ENCODE assay signal across 13 mouse cellular contexts in genomic region chr11:84827492-84827891, GRCm38 (mm10). TPM values are rescaled to one million over a fixed set of nuclear protein-coding genes. Genes with fewer than 3 reads are reported as not detected.
DNase-seq lines count a peak whose midpoint lies in the region; ATAC-seq lines count a peak whose summit lies in the region.
"Had no signal": no experiment of that assay in that cellular context is flagged by ENCODE, and none has a peak within 500 bp of the region (broad histone marks: within the 10 kb centered on the region; RNA-seq: fewer than 3 reads in every experiment).

No protein-coding gene starts in this region.

- no peak overlapping the region for H3K27ac ChIP-seq in kidney, embryonic 14.5 days (ENCODE audit: low read depth, low read length)
- H3K27ac ChIP-seq in embryonic facial prominence, embryonic 13.5 days: no peak overlapping the region
- H3K27ac ChIP-seq in liver, embryonic 12.5 days: peak overlapping the region; percentile 100
- H3K27ac ChIP-seq: midbrain, embryonic 12.5 days had no signal

- no peak overlapping the region for H3K9ac ChIP-seq in kidney, embryonic 14.5 days (ENCODE audit: low read depth, low read length)
- H3K9ac ChIP-seq in embryonic facial prominence, embryonic 13.5 days: 0 out of 2 replicates have a peak overlapping the region, but pooled peaks have one; percentile 32
- H3K9ac ChIP-seq in liver, embryonic 12.5 days: peak overlapping the region; percentile 99
- H3K9ac ChIP-seq: midbrain, embryonic 12.5 days had no signal

- H3K4me2 ChIP-seq in kidney, embryonic 14.5 days (replicated peaks; ENCODE audit: low read depth, low read length): no peak overlapping the region
- peak overlapping the region; percentile 86 for H3K4me2 ChIP-seq in embryonic facial prominence, embryonic 13.5 days
- peak overlapping the region; percentile 99 for H3K4me2 ChIP-seq in liver, embryonic 12.5 days

- no peak overlapping the region for H3K4me3 ChIP-seq in kidney, embryonic 14.5 days (ENCODE audit: low read length)
- no peak overlapping the region for H3K4me3 ChIP-seq in embryonic facial prominence, embryonic 13.5 days
- peak overlapping the region; percentile 98 for H3K4me3 ChIP-seq in liver, embryonic 12.5 days

- peaks cover 13% of the 10 kb centered on the region for H3K36me3 ChIP-seq in kidney, embryonic 14.5 days (ENCODE audit: control insufficient read depth, insufficient read depth, low read length)
- peaks cover 20% of the 10 kb centered on the region for H3K36me3 ChIP-seq in embryonic facial prominence, embryonic 13.5 days
- peaks cover 79% of the 10 kb centered on the region for H3K36me3 ChIP-seq in liver, embryonic 12.5 days

- ATAC-seq in kidney, embryonic 14.5 days (ENCODE audit: low FRiP score, low TSS enrichment): no peak
- no peak for ATAC-seq in embryonic facial prominence, embryonic 13.5 days (ENCODE audit: insufficient number of reproducible peaks, insufficient read depth, low FRiP score, low TSS enrichment, low read depth)
- ATAC-seq in liver, embryonic 12.5 days: no peak
- ATAC-seq: inflammation-experienced regulatory T-cells, adult 6 months had no signal

- H3K27me3 ChIP-seq in kidney, embryonic 14.5 days (ENCODE audit: control insufficient read depth, insufficient read depth, low read length): no peaks in the 10 kb centered on the region
- no peaks in the 10 kb centered on the region for H3K27me3 ChIP-seq in embryonic facial prominence, embryonic 13.5 days
- no peaks in the 10 kb centered on the region for H3K27me3 ChIP-seq in liver, embryonic 12.5 days (replicated peaks)
- H3K27me3 ChIP-seq: midbrain, embryonic 12.5 days; neural tube, embryonic 15.5 days had no signal

- 0 out of 2 replicates have a peak, but pooled peaks cover 5% of the 10 kb centered on the region for H3K4me1 ChIP-seq in kidney, embryonic 14.5 days (ENCODE audit: control insufficient read depth, insufficient read depth, low read length)
- peaks cover 22% of the 10 kb centered on the region for H3K4me1 ChIP-seq in embryonic facial prominence, embryonic 13.5 days
- H3K4me1 ChIP-seq in liver, embryonic 12.5 days: peaks cover 66% of the 10 kb centered on the region

- H3K9me3 ChIP-seq in kidney, embryonic 14.5 days (ENCODE audit: control insufficient read depth, low read length): no peaks in the 10 kb centered on the region
- H3K9me3 ChIP-seq in embryonic facial prominence, embryonic 13.5 days: no peaks in the 10 kb centered on the region
- H3K9me3 ChIP-seq in liver, embryonic 12.5 days (replicated peaks): no peaks in the 10 kb centered on the region
- H3K9me3 ChIP-seq: midbrain, embryonic 12.5 days; neural tube, embryonic 15.5 days had no signal

- intact Hi-C loops in left cerebral cortex, postnatal 10 days (cut with DNase I): no loop called here

- peak; percentile 24 for DNase-seq in cerebellum, adult 11-12 months
- DNase-seq in cerebellum, adult 18-20 months: no peak
- DNase-seq in kidney, adult 11 months: peak; percentile 22
- DNase-seq in left cerebral cortex, postnatal 10 days (ENCODE audit: extremely low spot score in 1 of 2, low spot score in 2 of 2): no peak
- DNase-seq in adipocyte (ENCODE audit: low spot score): no peak
- DNase-seq: adrenal gland, postnatal 36 days; spleen, adult 18-20 months had no signal

RNA-seq across cellular contexts. Expression of gene Dhrs11, which starts 1.3 kb away (rescaled TPM):
- polyA plus RNA-seq in kidney, embryonic 14.5 days (2014; fragmentation: Nextera tagmentation; extraction: Ambion mirVana): 8.3 and 10.4 TPM in 2 replicates
- polyA plus RNA-seq in embryonic facial prominence, embryonic 13.5 days (2015; fragmentation: Nextera tagmentation; extraction: Ambion mirVana): 12.5 and 17.6 TPM in 2 replicates
- 213 and 219 TPM in 2 replicates for polyA plus RNA-seq in liver, embryonic 12.5 days (2016; fragmentation: Nextera tagmentation; extraction: Ambion mirVana)
- total RNA-seq in left cerebral cortex, postnatal 10 days (2021): 1 to 10 TPM; 6.3 to 7.1 TPM

RNA-seq across cellular contexts. Expression of gene Mrm1, which starts 8.2 kb away (rescaled TPM):
- polyA plus RNA-seq in kidney, embryonic 14.5 days (2014; fragmentation: Nextera tagmentation; extraction: Ambion mirVana): 8.4 and 12.6 TPM in 2 replicates
- polyA plus RNA-seq in embryonic facial prominence, embryonic 13.5 days (2015; fragmentation: Nextera tagmentation; extraction: Ambion mirVana): 10.3 and 10.4 TPM in 2 replicates
- 18.6 and 20.6 TPM in 2 replicates for polyA plus RNA-seq in liver, embryonic 12.5 days (2016; fragmentation: Nextera tagmentation; extraction: Ambion mirVana)
- 10 to 100 TPM; 18.1 to 21.7 TPM for total RNA-seq in left cerebral cortex, postnatal 10 days (2021)

RNA-seq across cellular contexts. Expression of gene Ggnbp2, which starts 43.1 kb away (rescaled TPM):
- 68.7 and 74.7 TPM in 2 replicates for polyA plus RNA-seq in kidney, embryonic 14.5 days (2014; fragmentation: Nextera tagmentation; extraction: Ambion mirVana)
- polyA plus RNA-seq in embryonic facial prominence, embryonic 13.5 days (2015; fragmentation: Nextera tagmentation; extraction: Ambion mirVana): 71.8 and 77.6 TPM in 2 replicates
- polyA plus RNA-seq in liver, embryonic 12.5 days (2016; fragmentation: Nextera tagmentation; extraction: Ambion mirVana): 75.5 and 76.8 TPM in 2 replicates
- total RNA-seq in left cerebral cortex, postnatal 10 days (2021): 10 to 100 TPM; 89.1 to 90.3 TPM

RNA-seq across cellular contexts. Expression of gene Myo19, which starts 52.5 kb away (rescaled TPM):
- 9.2 and 15.0 TPM in 2 replicates for polyA plus RNA-seq in kidney, embryonic 14.5 days (2014; fragmentation: Nextera tagmentation; extraction: Ambion mirVana)
- 8.6 and 10.0 TPM in 2 replicates for polyA plus RNA-seq in embryonic facial prominence, embryonic 13.5 days (2015; fragmentation: Nextera tagmentation; extraction: Ambion mirVana)
- 7.6 TPM in 2 replicates for polyA plus RNA-seq in liver, embryonic 12.5 days (2016; fragmentation: Nextera tagmentation; extraction: Ambion mirVana)
- total RNA-seq in left cerebral cortex, postnatal 10 days (2021): 10 to 100 TPM; 11.8 to 13.8 TPM

RNA-seq across cellular contexts. Expression of gene Pigw, which starts 52.6 kb away (rescaled TPM):
- polyA plus RNA-seq in kidney, embryonic 14.5 days (2014; fragmentation: Nextera tagmentation; extraction: Ambion mirVana): 4.0 and 4.8 TPM in 2 replicates
- 1.5 and 2.3 TPM in 2 replicates for polyA plus RNA-seq in embryonic facial prominence, embryonic 13.5 days (2015; fragmentation: Nextera tagmentation; extraction: Ambion mirVana)
- polyA plus RNA-seq in liver, embryonic 12.5 days (2016; fragmentation: Nextera tagmentation; extraction: Ambion mirVana): 2.6 and 3.2 TPM in 2 replicates
- total RNA-seq in left cerebral cortex, postnatal 10 days (2021): 1 to 10 TPM; 7.8 to 8.5 TPM

Comparison
In these comparisons a context has a peak if more than half of its experiments do, and no peak if none do; other contexts are left out.
1. DNase-seq: peak in cerebellum, adult 11-12 months (single experiment) and kidney, adult 11 months (single experiment); none in cerebellum, adult 18-20 months (0 of 2), left cerebral cortex, postnatal 10 days (0 of 2) and adipocyte (single experiment).
2. RNA of gene Dhrs11, which starts 1.3 kb away (polyA plus RNA-seq): 213 to 219 TPM in liver, embryonic 12.5 days; 12.5 to 17.6 TPM in embryonic facial prominence, embryonic 13.5 days and 8.3 to 10.4 TPM in kidney, embryonic 14.5 days; every median in the first group is over 10 times any median in the second.